Mouse (Mus musculus) ES-Bruce4 (cell line): ENCODE results near the gene Rpa1. TPM values are rescaled to one million over a fixed set of nuclear protein-coding genes. Genes with fewer than 3 reads are reported as not detected.
"Not testable (repeated sequence)": the region's sequence is repeated elsewhere in the genome, so short reads cannot be mapped to it uniquely, and the experiment has no call there.

ENCODE experiments used
- H3K27ac ChIP-seq: 2 replicates; pipeline ENCODE4 v1.5.1; 2012; ENCODE audit warnings: low read length, inconsistent platforms; ENCODE audit not compliant: insufficient read depth
- H3K27me3 ChIP-seq: 2 replicates; pipeline ENCODE4 v1.6.1; 2012; ENCODE audit warnings: mild to moderate bottlenecking, low read length, inconsistent platforms; ENCODE audit not compliant: control insufficient read depth, poor library complexity, insufficient read depth, severe bottlenecking
- H3K36me3 ChIP-seq: 2 replicates; pipeline ENCODE4 v1.6.1; 2012; ENCODE audit warnings: inconsistent platforms, mild to moderate bottlenecking, low read length, moderate library complexity; ENCODE audit not compliant: control insufficient read depth, poor library complexity, insufficient read depth, severe bottlenecking
- H3K4me1 ChIP-seq: one replicate; pipeline ENCODE4 v1.8.1; 2011; ENCODE audit warnings: low read length; ENCODE audit not compliant: control insufficient read depth, insufficient read depth
- H3K4me3 ChIP-seq: 2 replicates; pipeline ENCODE4 v1.5.1; 2011; ENCODE audit warnings: low read depth, mild to moderate bottlenecking, low read length
- H3K9ac ChIP-seq: 2 replicates; pipeline ENCODE4 v1.6.1; 2012; ENCODE audit warnings: low read depth, mild to moderate bottlenecking, inconsistent platforms; ENCODE audit not compliant: poor library complexity, severe bottlenecking
- H3K9me3 ChIP-seq: replicated peaks from 2 replicates; pipeline ENCODE4 v1.6.1; 2012; ENCODE audit warnings: mild to moderate bottlenecking, low read length, inconsistent platforms; ENCODE audit not compliant: control insufficient read depth, poor library complexity, insufficient read depth, severe bottlenecking
- CTCF ChIP-seq: IDR thresholded peaks from one replicate; pipeline ENCODE4 v1.8.1; 2011; ENCODE audit warnings: low read depth, low read length
- EP300 ChIP-seq: IDR thresholded peaks from 2 replicates; pipeline ENCODE4 v1.6.1; 2011; ENCODE audit warnings: low read depth, low read length; ENCODE audit not compliant: insufficient read depth
- POLR2A ChIP-seq: IDR thresholded peaks from one replicate; pipeline ENCODE4 v1.8.1; 2011; ENCODE audit warnings: low read length; ENCODE audit not compliant: insufficient read depth
- polyA plus RNA-seq: library from polyadenylated mRNA; stranded (reverse); fragments of >200 nt; gene quantifications from 2 replicates; pipeline ENCODE4 v1.2.4, GENCODE M21; 2011; ENCODE audit warnings: low read depth; ENCODE audit not compliant: missing spikeins, insufficient read depth, insufficient read length

Rpa1 gene
- polyA plus RNA-seq, 1 experiment = 127 TPM

DNA sequence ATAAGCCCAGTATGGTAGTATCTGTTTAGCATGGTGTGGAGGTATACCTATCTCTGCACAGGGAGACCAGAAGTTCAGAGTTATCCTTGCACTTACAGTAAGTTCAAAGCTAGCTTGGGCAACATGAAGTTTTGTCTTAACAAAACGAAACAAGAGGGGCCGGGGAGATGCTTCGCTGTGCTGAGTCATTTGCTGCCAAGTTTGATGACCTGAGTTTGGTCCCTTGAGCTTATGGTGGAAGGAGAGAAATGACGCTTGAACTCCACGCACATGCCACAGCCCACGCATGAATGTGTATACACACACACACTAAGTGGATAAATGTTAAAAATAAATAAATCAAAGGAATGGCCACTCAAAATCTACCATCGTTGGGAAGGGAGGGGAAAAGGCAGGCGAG, 59.6 kb downstream of the Rpa1 start:
- H3K9ac ChIP-seq = no peak overlapping the region
- no peak overlapping the region for H3K4me3 ChIP-seq
- H3K27me3 ChIP-seq = no peaks in the 10 kb centered on the region
- no peaks in the 10 kb centered on the region for H3K9me3 ChIP-seq
- TF ChIP-seq EP300 (no peak), CTCF (no peak), POLR2A (no peak)
- H3K27ac ChIP-seq = no peak overlapping the region
- H3K36me3 ChIP-seq = no peaks in the 10 kb centered on the region
- no peaks in the 10 kb centered on the region for H3K4me1 ChIP-seq

GRCm38 (mm10) chr11:75287940-75288339, 60.2 kb downstream of the Rpa1 start:
- Histone ChIP-seq H3K27me3 (no peaks in the 10 kb centered on the region), H3K9me3 (no peaks in the 10 kb centered on the region), H3K9ac (no peak overlapping the region), H3K4me1 (peaks cover under 1% of the 10 kb centered on the region), H3K27ac (no peak overlapping the region), H3K36me3 (no peaks in the 10 kb centered on the region), H3K4me3 (no peak overlapping the region)
- TF ChIP-seq CTCF = no peak
- TF ChIP-seq EP300 = no peak
- TF ChIP-seq POLR2A = no peak

DNA sequence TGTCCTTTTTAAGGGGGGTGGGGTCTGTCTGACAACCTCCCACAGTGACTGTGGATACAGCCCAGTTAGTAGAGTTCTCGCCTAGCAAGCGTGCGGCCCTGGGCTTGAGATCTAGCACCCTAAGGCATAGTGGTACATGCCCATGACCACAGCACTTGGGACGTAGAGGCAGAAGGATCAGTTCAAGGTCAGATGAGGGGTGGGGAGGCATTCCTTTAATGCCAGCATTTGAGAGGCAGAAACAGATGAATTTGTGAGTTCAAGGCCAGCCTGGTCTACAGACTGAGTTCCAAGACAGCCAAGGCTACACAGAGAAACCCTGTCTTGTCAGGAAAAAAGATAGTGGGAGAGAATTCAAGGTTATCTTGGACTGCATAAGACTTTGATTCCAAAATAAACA, 61.3 kb downstream of the Rpa1 start:
- Histone ChIP-seq H3K4me1 (peaks cover 3% of the 10 kb centered on the region), H3K27ac (no peak overlapping the region), H3K36me3 (no peaks in the 10 kb centered on the region), H3K9ac (no peak overlapping the region), H3K4me3 (no peak overlapping the region), H3K27me3 (no peaks in the 10 kb centered on the region), H3K9me3 (no peaks in the 10 kb centered on the region)
- no peak for TF ChIP-seq POLR2A
- no peak for TF ChIP-seq EP300
- no peak for TF ChIP-seq CTCF

DNA sequence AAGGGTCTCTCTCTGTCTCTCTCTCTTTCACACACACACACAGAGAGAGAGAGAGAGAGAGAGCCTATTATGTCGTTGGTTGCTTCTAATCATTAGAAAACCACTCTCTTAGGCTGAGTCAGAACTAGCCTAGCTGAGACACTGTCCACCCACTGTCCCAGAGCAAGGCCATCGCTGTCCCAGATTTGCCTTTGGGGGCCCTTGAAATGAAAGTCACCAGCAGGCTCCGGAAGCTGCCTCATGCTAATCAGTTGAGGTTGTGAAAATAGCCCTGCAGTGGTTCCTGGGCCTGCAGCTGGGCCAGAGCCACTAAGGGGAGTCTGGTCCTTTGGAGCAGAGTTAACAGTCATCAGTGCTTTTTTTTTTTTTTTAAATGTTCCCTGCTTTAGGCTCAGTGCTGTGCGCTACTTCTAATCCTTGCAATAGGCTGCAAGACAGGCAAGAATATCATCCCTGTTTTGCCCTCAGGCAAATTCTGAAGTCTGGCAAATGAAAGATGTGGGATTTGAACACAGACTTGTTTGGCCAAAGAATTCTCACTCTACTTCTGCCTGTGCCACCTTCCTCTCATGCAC, 62.1 kb downstream of the Rpa1 start:
- no peaks in the 10 kb centered on the region for H3K27me3 ChIP-seq
- no peaks in the 10 kb centered on the region for H3K36me3 ChIP-seq
- peaks cover 3% of the 10 kb centered on the region for H3K4me1 ChIP-seq
- no peak overlapping the region for H3K9ac ChIP-seq
- H3K27ac ChIP-seq = no peak overlapping the region
- no peak overlapping the region for H3K4me3 ChIP-seq
- no peak for TF ChIP-seq POLR2A
- no peaks in the 10 kb centered on the region for H3K9me3 ChIP-seq

GRCm38 (mm10) chr11:75283784-75284183, 64.3 kb downstream of the Rpa1 start:
- H3K27ac ChIP-seq, H3K9me3 ChIP-seq, H3K9ac ChIP-seq, H3K4me1 ChIP-seq, H3K36me3 ChIP-seq, H3K4me3 ChIP-seq, H3K27me3 ChIP-seq: not testable (repeated sequence)

DNA sequence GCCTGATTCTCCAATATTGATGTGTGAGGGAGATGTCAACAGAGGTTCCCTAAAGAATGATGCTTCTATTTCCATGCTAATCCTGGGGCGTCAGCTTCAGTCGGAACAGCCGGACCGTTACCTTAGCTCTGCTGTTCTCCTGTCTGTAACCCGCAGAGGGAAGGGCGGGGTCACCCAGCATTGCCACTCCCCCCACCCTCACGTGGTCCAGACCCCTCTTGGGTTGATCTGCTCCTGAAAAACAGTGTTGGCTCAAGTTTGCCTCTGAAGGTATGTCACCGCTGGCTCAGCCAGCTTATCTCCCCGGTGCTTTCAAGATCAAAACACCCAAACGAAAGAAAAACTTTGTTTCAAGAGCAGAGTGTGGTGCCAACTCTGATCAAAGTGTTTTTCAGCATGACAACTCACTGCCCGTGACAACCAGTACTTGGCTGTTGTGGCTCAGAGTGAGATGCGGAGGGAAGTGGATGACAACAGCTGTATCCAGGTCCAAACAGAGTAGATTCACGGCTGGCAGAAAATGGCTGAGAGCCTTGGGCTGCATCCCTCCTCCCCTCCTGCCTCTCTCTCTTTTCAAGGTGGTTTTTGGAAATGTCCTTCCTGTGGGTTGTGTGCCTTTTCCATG, 65.5 kb downstream of the Rpa1 start:
- Histone ChIP-seq H3K4me1 (peaks cover 10% of the 10 kb centered on the region), H3K9ac (no peak overlapping the region), H3K36me3 (no peaks in the 10 kb centered on the region), H3K27me3 (no peaks in the 10 kb centered on the region), H3K4me3 (no peak overlapping the region), H3K27ac (no peak overlapping the region), H3K9me3 (no peaks in the 10 kb centered on the region)
- no peak for TF ChIP-seq EP300
